Mouse (Mus musculus) cerebellum, postnatal 10 days (tissue): ENCODE data around the gene Mecom.
A peak's percentile ranks its signal among the peaks of the same experiment; 100 is the strongest.
"Not testable (repeated sequence)": the region's sequence is repeated elsewhere in the genome, so short reads cannot be mapped to it uniquely, and the experiment has no call there.

ENCODE experiments used
- DNase-seq, 2 experiments: peaks; one replicate each; pipeline ENCODE4 v3.0.0; 2021; ENCODE audit warnings: mixed read lengths in 2 of 2

Gene Mecom

GRCm38 (mm10) chr3:30247256-30247655, 300.6 kb downstream of the Mecom start:
- DNase-seq = no peak

GRCm38 (mm10) chr3:30246431-30247041, 301.3 kb downstream of the Mecom start:
- DNase-seq = peak; percentile 5 to 14

DNA sequence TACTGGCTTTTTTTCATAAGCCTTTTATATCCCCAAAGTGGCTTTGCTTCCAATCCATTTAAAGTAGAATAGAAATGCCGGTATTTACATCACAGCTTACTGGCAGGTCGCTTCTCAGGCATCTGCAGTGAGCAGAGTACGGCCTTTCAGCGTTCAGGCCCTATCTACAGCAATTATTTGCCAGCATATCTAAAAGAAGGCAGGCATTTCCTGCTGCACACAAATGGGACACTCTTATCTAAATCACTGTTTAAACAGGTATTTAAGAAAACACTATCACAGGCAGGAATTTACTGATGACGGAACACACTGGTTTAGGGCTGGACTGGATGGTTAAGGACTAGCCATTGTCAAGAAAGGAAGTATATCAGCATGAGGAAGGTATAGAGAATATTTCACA, 301.9 kb downstream of the Mecom start:
- no peak for DNase-seq

DNA sequence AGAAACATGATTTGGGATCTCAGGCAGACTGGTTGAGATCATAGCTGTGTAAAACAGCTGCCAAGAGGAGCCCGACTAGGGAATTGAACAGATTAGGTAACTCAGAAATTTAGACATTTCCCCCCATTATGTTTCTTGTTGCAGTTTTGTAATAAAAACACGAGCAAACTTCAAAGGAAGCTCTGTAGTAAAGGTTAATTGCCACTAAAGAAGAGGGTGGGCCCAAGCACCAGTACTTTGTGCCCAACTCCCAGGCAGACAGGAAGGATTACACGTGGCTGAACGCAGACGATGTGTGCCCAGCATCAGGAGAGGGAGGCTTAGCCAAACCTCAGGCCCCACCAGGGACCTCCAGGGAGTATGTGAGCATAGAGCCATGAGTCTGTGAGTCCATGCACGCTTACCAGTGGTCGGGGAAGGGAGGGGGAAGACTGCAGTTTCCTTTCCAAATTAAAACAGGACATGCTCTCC, 303.4 kb downstream of the Mecom start:
- DNase-seq = no peak

- no peak for DNase-seq
Measured at GRCm38 (mm10) chr3:30243776-30244275, 304.0 kb downstream of the Mecom start.

DNA sequence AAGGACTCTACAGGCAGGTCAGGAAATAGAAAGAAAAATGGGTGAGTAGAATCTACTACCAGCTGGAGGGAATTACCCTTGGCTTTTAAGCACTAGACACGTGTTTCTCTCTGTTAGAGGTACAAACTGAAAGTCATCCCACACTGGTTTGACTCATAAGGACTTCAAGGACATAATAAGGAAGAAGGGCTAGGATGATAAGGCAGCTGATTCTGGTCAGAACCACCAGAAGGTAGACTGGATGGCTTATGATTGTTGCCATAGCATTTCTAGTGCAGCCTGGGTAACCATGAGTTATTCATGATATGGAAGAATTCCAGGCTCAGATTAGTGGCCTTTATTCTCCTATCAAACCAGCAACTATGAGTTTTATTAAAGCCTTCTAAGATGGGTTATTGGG, 308.4 kb downstream of the Mecom start:
- DNase-seq = no peak

DNA sequence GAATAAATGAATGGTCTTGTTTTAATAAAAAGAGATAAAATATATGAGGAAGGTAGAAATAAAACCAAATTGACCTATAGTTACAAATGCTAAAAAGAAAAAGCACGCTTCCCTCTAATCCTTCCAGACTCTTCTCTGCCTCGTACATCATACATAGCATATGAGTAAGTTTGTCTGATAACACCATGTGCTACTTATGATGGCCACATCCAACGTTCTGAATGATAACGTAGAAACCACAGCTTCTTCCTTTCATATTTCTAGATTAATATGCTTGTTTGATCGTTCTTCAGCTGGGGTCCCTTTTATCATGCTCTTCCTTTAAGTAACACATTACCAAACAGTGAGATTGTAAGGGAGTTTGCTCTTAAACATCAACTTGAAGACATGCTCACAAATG, 310.3 kb downstream of the Mecom start:
- no peak for DNase-seq

- no peak for DNase-seq
Measured at GRCm38 (mm10) chr3:30234018-30234417, 313.8 kb downstream of the Mecom start.

DNA sequence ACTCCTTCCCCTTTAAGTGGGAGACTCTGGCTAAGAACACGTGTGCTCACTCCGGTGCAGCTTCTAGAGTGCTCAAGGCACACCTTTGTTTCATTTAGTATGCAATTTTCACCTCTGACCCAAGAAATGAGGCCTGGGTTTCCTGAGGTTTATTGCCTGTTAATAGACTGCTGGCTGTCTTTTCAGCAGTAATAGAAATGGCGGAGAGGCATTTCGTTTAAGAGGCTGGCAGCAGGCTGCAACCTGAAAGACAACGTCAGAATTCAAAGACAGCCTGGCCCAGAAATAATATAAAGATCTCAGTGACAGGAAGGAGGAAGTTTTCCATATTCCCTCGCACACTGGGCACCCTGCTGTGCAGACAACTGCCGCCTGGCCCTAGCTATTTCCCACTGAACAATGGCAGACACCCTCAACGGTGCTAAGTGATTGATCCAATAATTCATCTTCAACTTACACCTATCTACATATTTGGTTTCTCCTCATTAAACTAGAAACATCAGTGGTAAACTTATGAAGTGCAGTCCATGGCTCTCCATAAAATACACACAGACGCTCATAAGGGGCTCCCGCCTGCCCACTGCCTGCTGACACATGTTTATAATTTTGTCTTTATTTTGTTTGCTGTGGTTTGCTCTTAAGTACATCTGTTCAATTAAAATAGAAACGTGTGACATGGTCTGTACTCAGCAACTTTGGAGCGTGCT, 319.7 kb downstream of the Mecom start:
- DNase-seq = peak; percentile 46 to 65

DNA sequence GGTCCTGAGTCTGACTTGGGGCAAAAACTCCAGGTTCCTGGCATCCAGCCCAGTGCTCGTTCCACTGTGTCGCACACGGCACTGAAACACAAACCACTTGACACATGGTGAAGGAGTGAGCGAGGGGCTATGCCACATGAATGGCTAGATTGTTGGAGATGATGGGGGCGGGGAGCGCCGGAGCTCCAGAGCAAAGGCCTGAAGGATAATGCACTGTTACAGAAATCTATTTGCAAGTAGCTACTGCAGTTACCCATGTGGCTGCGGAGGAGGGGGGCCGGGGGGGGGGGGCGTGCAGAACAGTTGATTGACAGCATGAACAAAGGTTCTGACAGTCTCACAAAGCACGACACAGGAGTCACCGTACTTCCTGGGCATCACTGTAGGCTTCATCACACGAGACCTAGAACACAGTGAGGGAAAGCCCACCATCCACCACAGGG, 320.9 kb downstream of the Mecom start:
- DNase-seq = peak; percentile 72 to 80

- not testable (repeated sequence) for DNase-seq
Measured at GRCm38 (mm10) chr3:30225200-30225599, 322.6 kb downstream of the Mecom start.

- DNase-seq = no peak
Measured at GRCm38 (mm10) chr3:30220701-30221412, 327.0 kb downstream of the Mecom start.

- DNase-seq = no peak
Measured at GRCm38 (mm10) chr3:30219891-30220290, 327.9 kb downstream of the Mecom start.

DNA sequence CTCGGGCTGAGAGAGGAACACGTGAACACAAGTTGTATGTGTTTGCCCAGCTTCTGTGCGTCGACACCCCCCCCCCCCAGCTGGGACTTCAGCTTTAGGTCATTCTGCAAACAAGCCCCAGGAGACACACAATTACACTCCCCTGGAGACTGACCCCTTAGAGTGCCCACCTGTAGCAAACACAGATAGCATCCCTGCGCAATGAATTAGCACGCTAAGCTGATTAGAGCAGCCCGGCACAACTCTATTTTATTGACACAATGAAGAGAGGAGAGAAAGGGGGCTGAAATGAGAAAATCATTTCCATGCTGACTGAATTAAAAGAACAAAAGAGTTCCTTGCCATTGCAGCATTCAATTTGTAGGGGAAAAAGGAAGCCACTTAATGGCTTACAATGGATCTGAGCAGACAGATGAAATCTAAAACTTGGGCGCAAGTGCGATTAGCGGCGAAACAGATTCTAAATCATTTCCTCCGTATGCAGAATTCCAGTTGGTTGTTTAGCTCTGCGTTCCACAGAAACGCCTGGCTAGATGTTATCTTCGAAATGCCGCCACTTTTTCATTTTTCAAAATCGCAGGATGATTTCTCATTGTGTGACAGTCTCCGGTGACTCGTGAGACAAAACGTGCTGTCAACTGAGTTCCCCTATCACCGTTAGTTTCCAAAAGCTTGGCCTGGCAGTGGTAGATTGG, 328.5 kb downstream of the Mecom start:
- DNase-seq = no peak

DNA sequence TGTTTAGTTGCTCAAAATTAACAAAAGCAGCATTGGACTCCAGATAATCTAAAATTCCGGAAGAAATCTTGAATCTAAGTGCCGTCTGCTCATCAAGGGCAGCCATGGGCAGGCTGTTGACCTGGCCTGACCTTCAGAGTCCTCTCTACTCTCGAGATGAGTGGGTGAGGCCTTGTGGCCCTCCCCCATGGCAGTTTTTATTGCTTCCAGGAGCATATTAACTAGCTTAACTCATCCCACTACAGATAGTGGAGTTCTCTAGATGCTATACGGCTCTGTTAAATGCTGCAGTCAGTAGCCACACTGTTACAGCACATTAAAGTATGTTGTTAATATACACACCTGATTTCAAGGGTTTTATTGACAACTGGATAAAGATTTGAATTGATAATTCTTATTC, 333.2 kb downstream of the Mecom start:
- DNase-seq = no peak

GRCm38 (mm10) chr3:30213540-30214170, 334.2 kb downstream of the Mecom start:
- DNase-seq = no peak

DNA sequence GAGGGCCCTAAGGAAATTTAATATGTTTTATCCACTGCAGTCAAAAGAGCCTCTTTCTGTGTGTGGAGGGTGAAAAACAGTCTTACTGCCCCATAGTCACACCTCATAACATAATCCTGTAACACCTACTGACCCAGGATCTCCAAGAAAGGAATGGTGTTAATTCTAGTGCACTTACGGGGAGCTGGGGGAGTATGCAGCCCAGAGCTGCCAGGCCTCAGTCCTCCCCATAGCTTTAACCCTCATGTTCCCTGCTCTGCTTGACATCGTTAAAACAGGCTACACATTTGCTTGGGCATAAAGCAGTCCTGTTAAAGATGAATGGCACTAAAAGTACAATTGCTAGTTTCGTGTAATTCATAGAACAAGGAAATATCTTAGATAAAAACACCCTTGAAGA, 335.0 kb downstream of the Mecom start:
- no peak for DNase-seq

DNA sequence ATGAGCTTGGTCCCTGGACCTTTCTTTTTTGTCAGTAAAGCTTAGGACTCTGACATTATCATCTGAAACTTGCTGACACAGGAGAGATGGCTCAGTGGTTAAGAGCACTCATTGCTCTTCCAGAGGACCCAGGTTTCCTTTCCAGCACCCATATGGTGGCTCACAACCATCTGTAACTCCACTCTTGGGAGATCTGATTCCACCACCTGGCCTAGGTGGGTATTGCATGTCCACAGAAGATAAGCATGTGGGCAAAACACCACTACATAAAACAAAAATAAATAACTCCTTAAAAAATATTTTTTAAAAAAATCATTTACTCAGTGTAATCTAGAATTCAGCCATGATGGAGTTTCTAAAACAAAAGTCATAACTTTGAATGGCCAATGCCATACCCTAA, 338.7 kb downstream of the Mecom start:
- peak; percentile 11 to 15 for DNase-seq

DNA sequence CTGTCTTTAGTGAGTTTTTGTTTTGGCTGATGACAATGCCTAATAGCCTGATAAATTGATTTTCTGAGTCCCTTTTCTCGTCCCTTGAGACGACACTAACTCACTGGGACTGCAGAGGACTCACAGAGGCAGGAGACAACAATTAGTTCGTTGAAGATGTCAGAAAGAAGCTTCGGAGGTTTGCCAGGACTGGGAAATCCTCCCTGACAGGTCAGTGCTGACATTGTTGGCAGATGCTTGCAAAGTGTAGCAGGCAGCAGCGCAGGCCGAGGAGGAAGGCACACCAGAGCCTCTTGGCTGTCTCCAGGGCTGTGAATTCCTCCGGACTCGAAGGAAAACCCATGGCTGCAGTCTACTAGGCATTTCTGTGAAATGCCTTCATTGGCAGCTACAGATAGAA, 339.9 kb downstream of the Mecom start:
- peak; percentile 28 to 50 for DNase-seq

DNA sequence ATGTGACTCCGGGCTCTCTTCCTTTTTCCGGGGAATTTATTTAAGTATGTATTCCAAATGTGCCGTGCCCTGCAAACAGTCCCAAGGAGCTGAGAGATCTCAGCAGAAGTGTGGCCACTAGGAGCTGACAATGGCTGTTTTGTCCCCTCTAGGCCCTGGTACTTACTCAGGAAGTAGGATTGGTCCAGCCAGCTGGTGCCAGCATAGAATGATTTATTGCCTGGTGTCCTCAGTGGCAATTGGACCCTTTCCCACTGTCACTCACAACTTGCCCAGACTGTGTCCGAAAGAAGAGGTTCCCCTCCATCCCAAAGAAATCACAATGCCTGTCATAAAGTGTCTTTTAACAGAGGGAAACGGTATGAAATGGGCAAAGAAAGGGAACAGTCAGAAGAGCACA, 340.4 kb downstream of the Mecom start:
- peak; percentile 61 to 67 for DNase-seq

GRCm38 (mm10) chr3:30206123-30206522, 341.7 kb downstream of the Mecom start:
- DNase-seq = no peak

DNA sequence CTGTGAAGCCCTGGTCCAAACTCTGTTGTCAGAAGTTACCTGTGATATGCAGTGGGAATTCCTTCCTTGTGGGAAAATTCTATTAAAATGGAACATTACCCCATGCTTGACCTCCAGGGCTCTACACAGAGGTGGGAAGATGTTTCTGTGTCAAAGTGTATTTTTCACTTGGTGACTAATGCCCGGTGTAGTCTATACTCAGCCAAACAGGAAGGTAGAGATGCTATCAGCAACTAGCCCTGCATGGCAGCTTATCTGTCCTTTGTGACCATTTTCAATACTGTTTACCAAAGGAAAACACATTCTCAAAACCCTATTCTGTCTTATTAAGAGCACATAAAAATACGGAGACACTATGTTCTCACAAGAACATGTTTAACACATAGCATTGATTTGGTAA, 344.0 kb downstream of the Mecom start:
- no peak for DNase-seq

- DNase-seq = no peak
Measured at GRCm38 (mm10) chr3:30198854-30199253, 349.0 kb downstream of the Mecom start.
